Mouse (Mus musculus): Measurements from ENCODE around the gene Bmpr1b. TPM values are rescaled to one million over a fixed set of nuclear protein-coding genes. Genes with fewer than 3 reads are reported as not detected.

The Bmpr1b gene
- polyA plus RNA-seq, 1 experiment from 2014 or later, result 5.5 TPM

DNA sequence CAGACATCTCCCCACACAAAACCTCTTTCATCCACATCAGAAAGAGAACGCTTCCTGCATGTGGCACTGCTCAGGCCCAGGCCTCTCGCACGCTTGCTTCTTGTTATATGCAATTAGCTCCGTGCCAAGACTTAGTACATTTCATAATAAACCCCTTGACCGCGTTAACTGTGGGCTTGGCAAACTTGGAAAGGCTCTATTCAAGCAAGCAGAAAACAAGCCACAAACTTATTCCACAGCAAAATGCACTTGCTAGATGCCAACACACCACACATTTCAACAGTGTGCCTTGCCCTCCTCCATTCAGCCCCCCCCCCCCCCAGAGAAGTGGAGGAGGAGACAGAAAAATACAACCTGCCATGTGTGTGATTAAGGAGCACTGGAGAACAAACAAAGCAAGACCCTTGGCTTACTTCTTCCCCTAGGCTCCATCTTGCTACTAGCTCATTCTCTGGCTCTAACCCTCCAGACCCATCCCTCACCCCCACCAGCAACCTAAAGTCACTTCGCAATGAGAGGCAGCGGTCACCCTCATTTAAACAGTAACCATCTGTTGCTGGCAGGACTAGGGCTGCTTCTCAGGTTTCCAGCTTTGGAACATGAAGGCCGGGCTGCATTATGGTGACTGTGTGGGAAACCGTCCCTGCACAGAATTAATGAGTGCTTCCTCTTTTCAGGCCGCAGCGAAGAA, 105.5 kb downstream of the Bmpr1b start:
- 32% methylated on average over 12 of the region's 12 CpGs for WGBS

DNA sequence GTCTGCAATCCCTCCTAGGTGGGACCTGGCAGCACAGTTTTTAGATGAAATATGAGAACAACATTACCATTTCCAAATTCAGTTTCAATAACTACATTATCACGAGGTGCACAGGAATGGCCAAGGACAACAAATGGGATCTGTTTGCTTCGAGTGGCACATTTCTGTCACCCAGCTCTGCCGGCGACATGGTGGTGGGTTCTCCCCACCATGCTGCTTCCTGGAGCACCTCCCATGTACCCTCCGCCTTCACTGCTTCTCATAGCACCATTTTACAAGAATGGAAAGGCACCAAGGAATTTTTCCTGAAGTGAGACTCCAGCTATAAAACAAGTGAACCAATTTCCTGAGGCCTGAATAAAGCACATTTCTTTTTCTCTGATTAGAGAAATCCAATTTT, 108.0 kb downstream of the Bmpr1b start:
- Histone ChIP-seq H3K4me3 (replicated peaks) (no peak overlapping the region), H3K9ac (no peak overlapping the region), H3K4me1 (0 out of 2 replicates have a peak, but pooled peaks cover 2% of the 10 kb centered on the region), H3K27ac (no peak overlapping the region), H3K9me3 (no peaks in the 10 kb centered on the region), H3K4me2 (no peak overlapping the region), H3K27me3 (replicated peaks) (no peaks in the 10 kb centered on the region), H3K36me3 (no peaks in the 10 kb centered on the region)
- no peak for ATAC-seq (ENCODE audit: insufficient read depth, low FRiP score, low read depth)
- WGBS, result 81% methylated on average over 5 of the region's 5 CpGs

More for the DNA sequence above, 105.5 kb downstream of the Bmpr1b start:
- peak overlapping the region; percentile 44; the same call in 1 of the 2 replicates for H3K27ac ChIP-seq
- no peak overlapping the region for H3K9ac ChIP-seq
- no peaks in the 10 kb centered on the region for H3K27me3 ChIP-seq (replicated peaks)
- no peaks in the 10 kb centered on the region for H3K9me3 ChIP-seq
- H3K4me1 ChIP-seq, result 0 out of 2 replicates have a peak, but pooled peaks cover 2% of the 10 kb centered on the region
- ATAC-seq (ENCODE audit: insufficient read depth, low FRiP score, low read depth), result peak; percentile 56; the same call in 1 of the 2 replicates
- H3K4me3 ChIP-seq (replicated peaks), result no peak overlapping the region
- H3K36me3 ChIP-seq, result no peaks in the 10 kb centered on the region
- no peak overlapping the region for H3K4me2 ChIP-seq

DNA sequence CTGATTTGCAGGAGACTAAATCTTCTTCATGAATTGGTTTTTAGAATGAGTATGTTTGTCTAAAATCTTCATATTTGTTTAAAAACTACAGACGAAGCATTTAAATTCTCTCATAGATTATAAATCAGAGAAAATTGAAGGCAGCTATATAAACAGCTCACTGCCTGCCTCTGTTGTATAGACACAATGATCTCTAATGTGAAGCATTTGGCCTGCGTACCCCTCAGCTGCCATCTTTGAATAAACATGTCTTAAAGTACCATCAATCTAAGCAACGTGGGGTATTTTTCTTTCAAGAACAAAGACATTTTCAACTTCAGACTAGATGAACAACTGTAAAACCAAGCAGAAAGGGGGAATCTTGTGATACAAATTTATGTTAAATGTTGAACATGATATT, 109.3 kb downstream of the Bmpr1b start:
- H3K9ac ChIP-seq, result no peak overlapping the region
- H3K4me1 ChIP-seq, result no peaks in the 10 kb centered on the region
- H3K9me3 ChIP-seq, result no peaks in the 10 kb centered on the region
- no peak overlapping the region for H3K27ac ChIP-seq
- H3K36me3 ChIP-seq, result no peaks in the 10 kb centered on the region
- no peak overlapping the region for H3K4me3 ChIP-seq (replicated peaks)
- no peaks in the 10 kb centered on the region for H3K27me3 ChIP-seq (replicated peaks)
- ATAC-seq (ENCODE audit: insufficient read depth, low FRiP score, low read depth), result no peak
- H3K4me2 ChIP-seq, result no peak overlapping the region
- 35% methylated on average over 3 of the region's 3 CpGs for whole genome bisulfite sequencing

DNA sequence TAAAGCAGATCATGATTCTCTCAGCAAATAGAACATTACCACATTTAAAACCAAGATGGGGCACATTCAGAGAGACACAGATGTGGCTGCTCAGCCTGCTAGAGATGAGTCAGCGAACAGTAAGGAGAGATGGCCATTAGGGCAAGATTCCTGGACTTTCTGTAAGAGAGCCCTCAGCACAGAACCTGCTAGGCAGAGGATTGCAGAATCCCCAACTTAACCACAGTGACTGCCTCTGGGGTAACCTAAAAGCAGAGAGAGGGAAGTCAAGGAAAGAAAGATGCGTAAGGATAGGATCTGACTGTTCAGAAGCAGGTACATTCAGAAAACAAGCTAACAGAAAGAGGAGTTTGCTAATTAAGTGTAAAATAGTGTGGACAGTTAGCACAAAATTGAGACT, 118.5 kb downstream of the Bmpr1b start:
- Histone ChIP-seq H3K36me3 (no peaks in the 10 kb centered on the region), H3K4me3 (replicated peaks) (no peak overlapping the region), H3K9ac (no peak overlapping the region), H3K9me3 (no peaks in the 10 kb centered on the region), H3K27ac (no peak overlapping the region), H3K27me3 (replicated peaks) (no peaks in the 10 kb centered on the region), H3K4me1 (no peaks in the 10 kb centered on the region), H3K4me2 (no peak overlapping the region)
- no peak for ATAC-seq (ENCODE audit: insufficient read depth, low FRiP score, low read depth)
- WGBS, result 88% methylated on average over 2 of the region's 2 CpGs

DNA sequence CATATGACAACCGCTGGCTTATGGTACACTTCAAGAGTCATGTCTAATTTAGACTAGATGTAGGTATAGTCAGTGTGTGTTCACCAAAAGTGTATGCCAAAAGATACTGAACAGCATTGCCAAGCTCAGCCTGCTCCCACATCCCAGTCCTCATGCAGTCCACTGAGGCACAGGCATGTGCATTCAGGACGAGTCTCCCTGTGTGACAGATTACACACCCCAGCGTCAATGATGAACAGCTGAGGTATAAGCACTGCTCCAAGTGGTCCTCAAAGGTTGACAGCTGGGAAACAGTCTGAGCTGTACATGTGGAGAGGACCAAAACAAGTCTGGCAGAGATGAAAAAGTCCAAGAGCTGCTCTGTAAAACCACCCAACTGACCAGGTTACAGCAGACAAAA, 119.6 kb downstream of the Bmpr1b start:
- no peak overlapping the region for H3K4me3 ChIP-seq (replicated peaks)
- no peaks in the 10 kb centered on the region for H3K4me1 ChIP-seq
- H3K27me3 ChIP-seq (replicated peaks), result no peaks in the 10 kb centered on the region
- H3K9me3 ChIP-seq, result no peaks in the 10 kb centered on the region
- no peak for ATAC-seq (ENCODE audit: insufficient read depth, low FRiP score, low read depth)
- H3K4me2 ChIP-seq, result no peak overlapping the region
- no peak overlapping the region for H3K27ac ChIP-seq
- H3K36me3 ChIP-seq, result no peaks in the 10 kb centered on the region
- 59% methylated on average over 3 of the region's 3 CpGs for WGBS
- no peak overlapping the region for H3K9ac ChIP-seq

DNA sequence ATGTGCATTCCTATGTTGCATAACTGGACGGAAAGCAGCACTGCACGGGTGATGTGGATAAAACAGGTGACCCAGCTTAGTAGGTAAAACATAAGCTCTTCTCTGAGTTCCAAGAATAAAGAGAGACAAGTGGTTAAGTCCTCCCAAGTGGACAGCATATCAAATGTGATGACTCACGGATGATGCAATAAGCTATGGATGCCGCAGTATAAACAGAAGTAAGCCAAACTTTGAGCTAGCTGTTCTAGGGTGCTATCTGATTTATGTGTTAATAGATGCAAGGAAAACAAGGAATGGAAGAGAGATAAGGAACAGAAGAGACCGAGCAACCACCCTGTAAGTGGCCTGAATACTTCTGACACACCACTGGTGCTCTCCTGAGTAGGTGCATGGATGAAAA, 120.1 kb downstream of the Bmpr1b start:
- no peak overlapping the region for H3K27ac ChIP-seq
- 63% methylated on average over 5 of the region's 5 CpGs for WGBS
- no peaks in the 10 kb centered on the region for H3K9me3 ChIP-seq
- H3K4me1 ChIP-seq, result no peaks in the 10 kb centered on the region
- no peak overlapping the region for H3K4me2 ChIP-seq
- H3K36me3 ChIP-seq, result no peaks in the 10 kb centered on the region
- no peak overlapping the region for H3K9ac ChIP-seq
- no peak for ATAC-seq (ENCODE audit: insufficient read depth, low FRiP score, low read depth)
- H3K27me3 ChIP-seq (replicated peaks), result no peaks in the 10 kb centered on the region
- H3K4me3 ChIP-seq (replicated peaks), result no peak overlapping the region

DNA sequence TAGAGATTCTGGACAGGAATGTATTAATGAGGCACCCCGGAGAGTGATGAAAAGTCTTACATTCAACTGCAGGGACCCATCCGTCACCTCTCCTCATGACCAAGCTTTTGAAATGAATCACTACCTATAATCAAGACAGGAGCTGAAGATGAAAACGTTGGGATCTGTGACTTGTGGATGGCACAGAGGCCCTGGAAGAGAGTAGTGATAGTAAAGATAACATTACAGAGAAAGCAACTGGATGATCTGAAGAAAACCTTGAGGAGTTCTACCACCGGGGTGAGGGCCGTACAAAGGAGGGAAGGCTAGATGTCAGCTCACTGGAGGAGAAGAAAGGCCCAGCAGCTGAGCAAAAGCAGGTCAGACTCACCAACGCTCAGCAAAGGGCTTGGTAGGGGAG, 120.7 kb downstream of the Bmpr1b start:
- Histone ChIP-seq H3K27ac (no peak overlapping the region), H3K4me3 (replicated peaks) (no peak overlapping the region), H3K27me3 (replicated peaks) (no peaks in the 10 kb centered on the region), H3K4me1 (no peaks in the 10 kb centered on the region), H3K36me3 (no peaks in the 10 kb centered on the region), H3K9me3 (no peaks in the 10 kb centered on the region), H3K4me2 (no peak overlapping the region), H3K9ac (no peak overlapping the region)
- no peak for ATAC-seq (ENCODE audit: insufficient read depth, low FRiP score, low read depth)
- 57% methylated on average over 6 of the region's 6 CpGs for WGBS

DNA sequence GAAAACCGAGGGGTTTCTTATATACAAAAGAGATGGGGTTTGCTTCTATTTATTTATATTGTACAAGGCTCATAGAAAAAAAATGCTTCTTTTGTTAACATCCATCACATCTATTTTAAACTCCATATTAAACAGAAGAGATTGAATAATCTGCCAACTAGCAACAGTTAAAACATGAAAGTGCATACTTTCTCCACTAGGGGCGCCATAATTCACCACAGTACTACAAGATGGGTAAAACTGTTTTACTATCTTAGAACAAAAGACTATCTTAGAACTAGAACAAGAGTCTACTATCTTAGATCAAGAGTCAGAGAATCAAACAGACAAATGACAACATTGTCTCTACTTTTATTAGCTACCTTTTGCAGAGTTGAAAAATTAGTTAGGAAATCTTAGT, 125.8 kb downstream of the Bmpr1b start:
- H3K36me3 ChIP-seq, result no peaks in the 10 kb centered on the region
- H3K27ac ChIP-seq, result no peak overlapping the region
- no peak overlapping the region for H3K4me3 ChIP-seq (replicated peaks)
- WGBS, result 27% methylated on average over 2 of the region's 2 CpGs
- no peak overlapping the region for H3K9ac ChIP-seq
- H3K27me3 ChIP-seq (replicated peaks), result no peaks in the 10 kb centered on the region
- H3K9me3 ChIP-seq, result no peaks in the 10 kb centered on the region
- H3K4me1 ChIP-seq, result no peaks in the 10 kb centered on the region
- H3K4me2 ChIP-seq, result no peak overlapping the region
- no peak for ATAC-seq (ENCODE audit: insufficient read depth, low FRiP score, low read depth)

DNA sequence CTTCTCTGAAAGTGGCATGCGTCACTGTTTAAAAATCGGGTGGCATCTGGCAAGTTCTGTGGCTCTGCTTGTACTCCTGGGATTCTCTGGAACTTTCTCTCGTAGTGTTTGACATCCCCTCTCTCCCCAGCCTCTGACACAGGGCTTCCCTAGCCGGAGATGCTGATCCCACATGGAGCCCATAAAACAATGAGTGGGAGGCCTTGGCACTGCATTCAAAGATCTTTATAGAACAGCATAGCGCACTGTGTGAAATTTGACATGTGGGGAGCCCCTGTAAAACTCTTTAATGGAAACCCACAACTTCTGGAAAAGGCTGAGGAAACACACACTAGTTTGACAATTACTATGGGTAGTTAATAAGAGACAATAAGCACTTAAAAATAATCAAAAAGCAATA, 126.2 kb downstream of the Bmpr1b start:
- no peaks in the 10 kb centered on the region for H3K36me3 ChIP-seq
- no peaks in the 10 kb centered on the region for H3K4me1 ChIP-seq
- no peak overlapping the region for H3K27ac ChIP-seq
- H3K9ac ChIP-seq, result no peak overlapping the region
- H3K9me3 ChIP-seq, result no peaks in the 10 kb centered on the region
- no peak overlapping the region for H3K4me2 ChIP-seq
- no peak for ATAC-seq (ENCODE audit: insufficient read depth, low FRiP score, low read depth)
- H3K27me3 ChIP-seq (replicated peaks), result no peaks in the 10 kb centered on the region
- no peak overlapping the region for H3K4me3 ChIP-seq (replicated peaks)
- 73% methylated on average over 5 of the region's 5 CpGs for WGBS

DNA sequence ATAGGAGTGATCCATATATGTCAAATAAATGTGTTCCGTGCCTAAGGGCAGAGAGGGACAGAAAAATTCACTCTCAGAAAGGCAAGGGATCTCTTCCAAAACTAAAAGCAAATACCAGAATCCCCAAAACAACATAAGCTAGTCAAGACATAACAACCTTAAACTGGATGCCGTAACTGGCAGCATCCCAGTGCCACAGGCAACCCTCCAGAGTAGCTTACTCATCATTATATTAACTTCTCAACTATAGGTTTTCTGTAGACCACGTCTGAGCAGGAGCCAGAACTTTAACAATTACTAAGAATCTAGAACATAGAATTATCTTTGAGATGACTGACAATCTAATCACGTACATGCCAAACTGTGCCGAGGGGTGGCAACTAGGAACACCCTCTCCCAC, 128.9 kb downstream of the Bmpr1b start:
- Histone ChIP-seq H3K9ac (no peak overlapping the region), H3K27me3 (replicated peaks) (no peaks in the 10 kb centered on the region), H3K4me1 (no peaks in the 10 kb centered on the region), H3K4me3 (replicated peaks) (no peak overlapping the region), H3K9me3 (no peaks in the 10 kb centered on the region), H3K36me3 (no peaks in the 10 kb centered on the region), H3K27ac (no peak overlapping the region), H3K4me2 (no peak overlapping the region)
- whole genome bisulfite sequencing, result 81% methylated on average over 5 of the region's 5 CpGs
- ATAC-seq (ENCODE audit: insufficient read depth, low FRiP score, low read depth), result no peak

DNA sequence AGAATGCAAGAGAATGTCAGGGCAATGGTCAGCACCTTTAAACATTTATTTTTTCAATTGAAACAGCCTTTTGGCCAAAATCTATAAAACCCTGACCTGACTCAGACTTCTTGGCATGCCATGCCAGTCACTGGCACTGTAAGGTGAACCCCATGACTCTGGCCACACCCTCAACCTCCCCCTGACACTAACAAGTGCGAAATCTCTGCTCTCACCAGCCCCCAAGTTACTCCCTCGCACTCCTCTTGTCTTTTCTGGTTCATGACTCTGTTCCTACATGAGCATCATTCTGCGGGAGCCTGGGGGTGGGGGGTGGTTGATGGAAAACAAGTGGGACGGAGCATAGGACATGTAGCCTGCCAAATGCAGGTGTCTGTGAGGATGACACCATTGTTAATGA, 135.1 kb downstream of the Bmpr1b start:
- Histone ChIP-seq H3K4me3 (replicated peaks) (no peak overlapping the region), H3K9ac (no peak overlapping the region), H3K36me3 (no peaks in the 10 kb centered on the region), H3K4me2 (no peak overlapping the region), H3K9me3 (no peaks in the 10 kb centered on the region), H3K27me3 (replicated peaks) (no peaks in the 10 kb centered on the region), H3K27ac (no peak overlapping the region), H3K4me1 (peaks cover 5% of the 10 kb centered on the region; the same call in 1 of the 2 replicates)
- WGBS, result 55% methylated on average over 4 of the region's 4 CpGs
- ATAC-seq (ENCODE audit: insufficient read depth, low FRiP score, low read depth), result no peak

DNA sequence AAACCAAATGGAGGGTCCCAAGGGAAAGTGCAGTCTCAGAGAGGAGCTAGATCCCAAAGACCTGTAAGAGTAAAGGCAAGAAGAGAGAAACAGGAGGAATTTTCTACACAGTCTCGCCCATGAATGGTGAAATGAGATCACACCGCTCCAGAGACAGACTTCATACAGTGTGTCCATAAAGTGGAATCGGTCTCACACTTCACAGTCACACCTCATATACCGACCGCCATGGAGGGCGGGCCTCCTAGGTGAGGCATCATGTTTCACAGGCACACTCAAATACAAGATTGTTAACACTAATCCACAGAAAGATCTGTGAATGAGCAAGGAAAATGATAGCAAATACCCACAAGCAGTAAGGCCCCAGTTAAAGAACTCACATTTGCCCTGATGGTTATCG, 149.5 kb downstream of the Bmpr1b start:
- Histone ChIP-seq H3K27me3 (replicated peaks) (no peaks in the 10 kb centered on the region), H3K27ac (no peak overlapping the region), H3K9ac (no peak overlapping the region), H3K9me3 (no peaks in the 10 kb centered on the region), H3K36me3 (no peaks in the 10 kb centered on the region), H3K4me1 (no peaks in the 10 kb centered on the region), H3K4me3 (replicated peaks) (no peak overlapping the region), H3K4me2 (no peak overlapping the region)
- ATAC-seq (ENCODE audit: insufficient read depth, low FRiP score, low read depth), result no peak
- 81% methylated on average over 7 of the region's 7 CpGs for WGBS

DNA sequence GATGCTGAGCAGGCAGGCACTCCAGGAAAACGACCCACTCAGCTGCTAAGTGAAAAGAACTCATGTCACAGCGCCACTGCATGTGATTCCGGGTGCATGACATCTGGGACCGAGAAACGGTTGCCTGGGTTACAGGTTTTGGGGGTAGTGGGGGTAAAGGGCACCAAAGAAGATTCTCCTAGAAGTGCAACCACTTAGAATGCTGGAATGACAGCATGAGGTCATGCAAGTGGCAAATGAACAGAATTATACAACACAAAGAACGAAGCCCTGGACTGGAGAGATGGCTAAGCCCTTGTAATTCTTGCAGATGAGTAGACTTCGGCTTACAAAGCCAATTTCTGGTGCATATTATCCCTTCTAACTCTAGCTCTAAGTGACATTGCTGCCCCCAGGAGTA, 184.7 kb downstream of the Bmpr1b start:
- Histone ChIP-seq H3K4me1 (no peaks in the 10 kb centered on the region), H3K27me3 (replicated peaks) (no peaks in the 10 kb centered on the region), H3K36me3 (no peaks in the 10 kb centered on the region), H3K4me2 (no peak overlapping the region), H3K9me3 (no peaks in the 10 kb centered on the region), H3K27ac (no peak overlapping the region), H3K4me3 (replicated peaks) (no peak overlapping the region), H3K9ac (no peak overlapping the region)
- ATAC-seq (ENCODE audit: insufficient read depth, low FRiP score, low read depth), result no peak
- WGBS, result 69% methylated on average over 7 of the region's 7 CpGs

Data from stomach, embryonic 15.5 days (tissue).